Mouse (Mus musculus): ENCODE measurements at regions not wholly inside any gene's neighbourhood (a gene's known extent, or its start where the extent isn't known, plus 50 kb on each side); places are given as distances from the start of the nearest gene placed in this dataset.
"Not testable (repeated sequence)": the region's sequence is repeated elsewhere in the genome, so short reads cannot be mapped to it uniquely, and the experiment has no call there.

DNA sequence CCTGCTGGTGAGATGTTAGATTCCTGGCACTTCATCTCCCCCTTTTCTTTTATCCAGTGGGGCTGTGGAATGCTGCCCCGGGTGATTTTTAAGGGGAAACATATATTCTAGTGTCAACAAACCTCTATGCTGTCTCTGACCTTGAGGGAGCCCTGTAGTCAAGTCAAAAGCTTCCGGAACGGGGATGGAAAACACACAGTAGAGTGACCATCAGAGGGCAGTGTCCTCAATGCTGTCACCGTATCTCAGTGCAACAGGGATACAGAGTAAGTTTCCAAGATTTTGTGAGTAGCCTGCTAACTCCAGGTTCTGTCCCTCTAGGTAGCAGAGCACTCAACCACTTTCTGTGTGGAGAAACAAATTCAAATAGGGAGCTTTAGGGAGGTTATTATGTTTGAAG is 555.7 kb upstream of the BB014433 start:
- 71% methylated on average over 4 of the region's 4 CpGs for WGBS
- Histone ChIP-seq H3K9ac (ENCODE audit: low read depth, low read length) (no peak overlapping the region), H3K4me3 (ENCODE audit: low read length) (no peak overlapping the region), H3K4me2 (replicated peaks; ENCODE audit: low read depth, low read length) (no peak overlapping the region), H3K27ac (ENCODE audit: low read depth, low read length) (no peak overlapping the region), H3K4me1 (ENCODE audit: control insufficient read depth, insufficient read depth, low read length) (no peaks in the 10 kb centered on the region), H3K36me3 (ENCODE audit: control insufficient read depth, insufficient read depth, low read length) (no peaks in the 10 kb centered on the region), H3K9me3 (ENCODE audit: control insufficient read depth, low read length) (no peaks in the 10 kb centered on the region), H3K27me3 (ENCODE audit: control insufficient read depth, insufficient read depth, low read length) (no peaks in the 10 kb centered on the region)
- no peak for ATAC-seq (ENCODE audit: low FRiP score, low TSS enrichment)

DNA sequence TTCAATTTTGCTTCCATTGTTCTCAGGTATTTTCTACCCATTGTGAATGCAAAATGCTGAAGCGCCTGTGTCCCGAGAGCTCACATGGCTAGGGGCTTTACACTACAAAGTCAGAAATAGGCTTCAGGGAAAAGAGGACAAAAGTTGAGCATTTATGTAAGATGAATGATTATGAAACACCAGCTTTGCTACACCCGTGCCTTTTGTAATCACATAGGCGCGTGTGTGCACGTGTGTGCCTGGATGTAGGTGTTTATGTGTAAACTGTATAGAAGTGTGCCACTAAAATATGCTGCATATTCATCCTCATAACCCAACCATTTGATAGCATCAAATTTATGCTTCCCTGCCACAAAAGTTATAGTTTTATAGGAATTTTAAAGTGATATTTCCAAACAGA is 547.2 kb upstream of the BB014433 start:
- no peak for ATAC-seq (ENCODE audit: low FRiP score, low TSS enrichment)
- 96% methylated on average over 6 of the region's 6 CpGs for WGBS
- Histone ChIP-seq H3K4me1 (ENCODE audit: control insufficient read depth, insufficient read depth, low read length) (no peaks in the 10 kb centered on the region), H3K27ac (ENCODE audit: low read depth, low read length) (no peak overlapping the region), H3K4me2 (replicated peaks; ENCODE audit: low read depth, low read length) (no peak overlapping the region), H3K9ac (ENCODE audit: low read depth, low read length) (no peak overlapping the region), H3K9me3 (ENCODE audit: control insufficient read depth, low read length) (no peaks in the 10 kb centered on the region), H3K36me3 (ENCODE audit: control insufficient read depth, insufficient read depth, low read length) (no peaks in the 10 kb centered on the region), H3K4me3 (ENCODE audit: low read length) (no peak overlapping the region), H3K27me3 (ENCODE audit: control insufficient read depth, insufficient read depth, low read length) (no peaks in the 10 kb centered on the region)

DNA sequence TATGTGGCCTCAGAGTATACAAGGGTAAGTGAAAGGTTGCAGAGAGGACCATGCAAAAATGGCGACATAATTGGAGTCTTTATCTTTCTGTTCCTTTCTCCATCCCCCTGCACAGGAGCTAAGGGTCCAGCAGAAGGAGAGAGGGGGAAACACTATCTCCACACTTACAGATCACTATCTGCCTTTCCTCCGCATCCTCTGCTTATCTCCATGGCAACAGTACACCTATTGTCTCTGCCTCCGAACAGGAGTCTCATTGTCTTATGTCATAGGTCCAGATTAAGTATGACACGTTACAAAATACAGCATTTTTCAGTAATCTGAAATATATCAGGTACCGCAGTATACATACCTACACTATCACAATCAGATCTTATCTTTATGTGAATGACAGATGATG is 537.9 kb upstream of the BB014433 start:
- 81% methylated on average over 5 of the region's 5 CpGs for WGBS
- H3K27ac ChIP-seq (ENCODE audit: low read depth, low read length) = no peak overlapping the region
- no peaks in the 10 kb centered on the region for H3K36me3 ChIP-seq (ENCODE audit: control insufficient read depth, insufficient read depth, low read length)
- H3K9me3 ChIP-seq (ENCODE audit: control insufficient read depth, low read length) = no peaks in the 10 kb centered on the region
- ATAC-seq (ENCODE audit: low FRiP score, low TSS enrichment) = no peak
- H3K4me1 ChIP-seq (ENCODE audit: control insufficient read depth, insufficient read depth, low read length) = no peaks in the 10 kb centered on the region
- H3K4me3 ChIP-seq (ENCODE audit: low read length) = no peak overlapping the region
- no peak overlapping the region for H3K9ac ChIP-seq (ENCODE audit: low read depth, low read length)
- H3K4me2 ChIP-seq (replicated peaks; ENCODE audit: low read depth, low read length) = no peak overlapping the region
- no peaks in the 10 kb centered on the region for H3K27me3 ChIP-seq (ENCODE audit: control insufficient read depth, insufficient read depth, low read length)

DNA sequence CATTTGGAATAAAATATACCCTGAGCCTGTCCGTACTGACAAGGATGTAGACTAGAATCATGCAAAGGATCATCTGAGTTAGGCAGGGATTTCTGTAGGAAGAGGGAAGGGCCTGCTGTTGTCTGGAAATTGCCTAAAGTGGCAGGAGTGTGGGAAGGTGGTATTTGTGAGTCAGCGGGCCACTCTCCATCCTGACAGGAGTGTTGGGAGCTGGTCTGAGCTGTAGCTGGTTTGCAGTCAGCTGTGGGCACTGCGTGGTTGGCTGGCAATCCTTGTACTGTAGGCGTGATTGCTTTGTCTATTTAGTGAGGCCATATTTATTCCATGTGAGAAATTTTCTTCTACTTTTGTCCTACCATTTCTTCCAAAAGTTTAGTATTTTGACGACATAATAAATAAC is 524.2 kb upstream of the BB014433 start:
- no peak overlapping the region for H3K9ac ChIP-seq (ENCODE audit: low read depth, low read length)

DNA sequence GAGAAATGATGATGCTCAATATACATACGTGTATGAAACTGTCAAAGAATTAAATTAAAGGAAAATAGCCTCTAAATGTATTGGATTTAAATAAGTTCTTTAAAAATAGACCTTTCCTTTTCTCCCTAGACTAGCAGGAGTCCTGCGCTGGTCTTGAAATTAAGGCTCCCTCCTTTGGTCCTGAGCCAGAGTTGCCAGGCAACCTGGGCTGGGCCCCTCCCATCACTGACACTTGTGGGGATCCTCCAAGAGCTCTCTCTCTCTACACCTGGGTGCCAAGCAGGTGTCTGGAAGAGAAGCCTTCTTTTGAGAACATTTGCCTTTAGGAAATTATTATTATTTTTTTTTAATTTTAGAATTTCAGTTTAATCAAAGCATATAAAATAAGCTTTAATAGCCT is 521.9 kb upstream of the BB014433 start:
- Histone ChIP-seq H3K4me2 (replicated peaks; ENCODE audit: low read depth, low read length) (no peak overlapping the region), H3K4me1 (ENCODE audit: control insufficient read depth, insufficient read depth, low read length) (no peaks in the 10 kb centered on the region), H3K27me3 (ENCODE audit: control insufficient read depth, insufficient read depth, low read length) (no peaks in the 10 kb centered on the region), H3K4me3 (ENCODE audit: low read length) (no peak overlapping the region), H3K36me3 (ENCODE audit: control insufficient read depth, insufficient read depth, low read length) (no peaks in the 10 kb centered on the region), H3K27ac (ENCODE audit: low read depth, low read length) (no peak overlapping the region), H3K9ac (ENCODE audit: low read depth, low read length) (no peak overlapping the region), H3K9me3 (ENCODE audit: control insufficient read depth, low read length) (no peaks in the 10 kb centered on the region)
- 95% methylated on average over 2 of the region's 2 CpGs for whole genome bisulfite sequencing
- no peak for ATAC-seq (ENCODE audit: low FRiP score, low TSS enrichment)

More for the DNA sequence above, 524.2 kb upstream of the BB014433 start:
- Histone ChIP-seq H3K4me3 (ENCODE audit: low read length) (no peak overlapping the region), H3K9me3 (ENCODE audit: control insufficient read depth, low read length) (no peaks in the 10 kb centered on the region), H3K4me1 (ENCODE audit: control insufficient read depth, insufficient read depth, low read length) (no peaks in the 10 kb centered on the region), H3K27ac (ENCODE audit: low read depth, low read length) (no peak overlapping the region), H3K27me3 (ENCODE audit: control insufficient read depth, insufficient read depth, low read length) (no peaks in the 10 kb centered on the region), H3K36me3 (ENCODE audit: control insufficient read depth, insufficient read depth, low read length) (no peaks in the 10 kb centered on the region), H3K4me2 (replicated peaks; ENCODE audit: low read depth, low read length) (no peak overlapping the region)
- 88% methylated on average over 5 of the region's 5 CpGs for WGBS
- no peak for ATAC-seq (ENCODE audit: low FRiP score, low TSS enrichment)

DNA sequence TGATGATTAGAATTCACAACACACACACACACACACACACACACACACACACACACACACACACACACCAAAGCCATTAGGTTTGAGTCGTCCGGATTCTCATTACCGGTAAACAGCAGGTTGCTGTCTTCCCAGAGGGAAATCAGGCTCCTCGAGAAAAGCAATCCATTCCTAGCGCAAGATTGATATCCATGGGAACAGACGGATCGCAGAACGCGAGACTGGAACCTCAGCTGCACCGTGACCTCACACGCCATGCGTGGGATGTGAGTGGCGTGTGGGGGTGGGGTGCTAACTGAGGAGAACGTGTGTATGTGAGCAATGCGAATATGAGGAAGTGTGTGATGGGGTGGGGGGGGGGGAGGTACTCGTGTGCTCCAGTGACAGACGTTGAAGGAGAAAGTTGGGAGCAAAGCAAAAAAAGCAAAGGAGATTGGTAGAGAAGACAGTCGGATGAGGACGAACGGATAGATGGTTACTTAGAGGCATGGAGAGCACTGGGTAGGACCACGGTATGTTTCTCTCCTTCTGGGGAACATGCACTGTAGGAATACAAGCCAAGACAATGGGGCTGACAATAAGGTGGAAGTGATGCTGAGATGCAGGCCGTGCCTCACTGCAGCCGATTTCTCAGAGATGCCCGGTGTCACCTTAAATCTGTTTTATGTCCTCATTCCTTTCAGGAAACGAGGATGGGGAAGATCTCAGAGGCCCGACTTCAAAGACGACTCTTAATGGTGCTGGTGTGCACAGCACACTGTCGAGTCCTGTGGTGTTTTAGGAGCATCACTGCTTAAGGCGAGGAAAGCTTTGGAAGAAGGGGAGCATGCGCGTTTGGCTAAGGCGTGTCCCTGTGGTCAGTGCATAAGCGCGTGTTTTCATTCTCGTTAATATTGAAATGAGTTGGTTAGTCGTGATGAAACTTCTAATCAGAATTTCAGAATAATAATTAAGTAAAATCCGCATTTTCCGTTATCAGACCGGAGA is 516.7 kb upstream of the BB014433 start:
- Histone ChIP-seq H3K4me1 (ENCODE audit: control insufficient read depth, insufficient read depth, low read length) (no peaks in the 10 kb centered on the region), H3K9ac (ENCODE audit: low read depth, low read length) (no peak overlapping the region), H3K9me3 (ENCODE audit: control insufficient read depth, low read length) (no peaks in the 10 kb centered on the region), H3K27ac (ENCODE audit: low read depth, low read length) (no peak overlapping the region), H3K4me3 (ENCODE audit: low read length) (no peak overlapping the region), H3K4me2 (replicated peaks; ENCODE audit: low read depth, low read length) (no peak overlapping the region), H3K27me3 (ENCODE audit: control insufficient read depth, insufficient read depth, low read length) (no peaks in the 10 kb centered on the region), H3K36me3 (ENCODE audit: control insufficient read depth, insufficient read depth, low read length) (no peaks in the 10 kb centered on the region)
- WGBS = 65% methylated on average over 39 of the region's 39 CpGs
- no peak for ATAC-seq (ENCODE audit: low FRiP score, low TSS enrichment)

DNA sequence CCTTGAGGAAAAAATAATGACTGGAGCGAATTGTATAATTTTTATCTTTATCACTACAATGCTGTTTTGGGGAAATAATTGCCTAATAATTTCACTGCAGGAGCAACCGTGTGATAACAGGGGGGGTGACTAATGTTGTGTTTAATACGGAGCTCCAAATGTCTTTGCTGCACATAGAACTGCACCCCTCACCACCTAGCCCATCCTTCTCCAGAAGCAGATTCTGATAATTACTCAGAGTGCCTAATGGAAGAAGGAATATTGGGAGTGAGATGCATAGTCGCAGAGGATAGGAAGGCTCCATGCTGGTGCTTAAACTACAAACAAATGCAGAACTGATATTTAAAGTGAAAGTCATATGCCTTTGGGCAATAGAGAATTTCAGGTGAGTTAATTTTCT is 486.1 kb upstream of the BB014433 start:
- ATAC-seq (ENCODE audit: low FRiP score, low TSS enrichment) = no peak
- no peaks in the 10 kb centered on the region for H3K9me3 ChIP-seq (ENCODE audit: control insufficient read depth, low read length)
- no peak overlapping the region for H3K4me2 ChIP-seq (replicated peaks; ENCODE audit: low read depth, low read length)
- H3K27ac ChIP-seq (ENCODE audit: low read depth, low read length) = no peak overlapping the region
- H3K4me3 ChIP-seq (ENCODE audit: low read length) = no peak overlapping the region
- WGBS = 93% methylated on average over 4 of the region's 4 CpGs
- no peaks in the 10 kb centered on the region for H3K36me3 ChIP-seq (ENCODE audit: control insufficient read depth, insufficient read depth, low read length)
- no peak overlapping the region for H3K9ac ChIP-seq (ENCODE audit: low read depth, low read length)
- H3K27me3 ChIP-seq (ENCODE audit: control insufficient read depth, insufficient read depth, low read length) = no peaks in the 10 kb centered on the region
- H3K4me1 ChIP-seq (ENCODE audit: control insufficient read depth, insufficient read depth, low read length) = no peaks in the 10 kb centered on the region

DNA sequence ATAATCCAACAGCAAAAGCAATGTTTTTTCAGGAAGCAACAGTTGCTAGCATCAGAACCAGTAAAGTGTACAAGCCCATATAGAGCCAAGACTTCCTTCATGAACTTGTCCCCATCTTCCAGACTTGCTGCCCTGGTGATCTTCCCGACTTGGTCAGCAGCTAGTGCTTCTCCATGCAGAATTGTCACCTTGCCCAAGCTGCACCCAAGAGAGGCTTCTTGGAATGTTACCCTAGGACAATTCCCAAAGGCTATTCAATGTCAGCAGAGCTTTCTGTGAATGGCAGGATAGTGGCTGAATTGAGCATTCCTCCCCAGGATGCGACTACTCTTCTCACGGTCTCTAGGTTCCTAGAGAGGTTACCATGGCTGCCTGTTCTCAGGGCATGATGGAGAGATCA is 479.6 kb upstream of the BB014433 start:
- H3K27me3 ChIP-seq (ENCODE audit: control insufficient read depth, insufficient read depth, low read length) = no peaks in the 10 kb centered on the region
- 94% methylated on average over 3 of the region's 3 CpGs for WGBS
- H3K9ac ChIP-seq (ENCODE audit: low read depth, low read length) = no peak overlapping the region
- no peak overlapping the region for H3K4me2 ChIP-seq (replicated peaks; ENCODE audit: low read depth, low read length)
- H3K36me3 ChIP-seq (ENCODE audit: control insufficient read depth, insufficient read depth, low read length) = no peaks in the 10 kb centered on the region
- no peak overlapping the region for H3K4me3 ChIP-seq (ENCODE audit: low read length)
- H3K27ac ChIP-seq (ENCODE audit: low read depth, low read length) = no peak overlapping the region
- ATAC-seq (ENCODE audit: low FRiP score, low TSS enrichment) = no peak
- no peaks in the 10 kb centered on the region for H3K9me3 ChIP-seq (ENCODE audit: control insufficient read depth, low read length)
- H3K4me1 ChIP-seq (ENCODE audit: control insufficient read depth, insufficient read depth, low read length) = no peaks in the 10 kb centered on the region

DNA sequence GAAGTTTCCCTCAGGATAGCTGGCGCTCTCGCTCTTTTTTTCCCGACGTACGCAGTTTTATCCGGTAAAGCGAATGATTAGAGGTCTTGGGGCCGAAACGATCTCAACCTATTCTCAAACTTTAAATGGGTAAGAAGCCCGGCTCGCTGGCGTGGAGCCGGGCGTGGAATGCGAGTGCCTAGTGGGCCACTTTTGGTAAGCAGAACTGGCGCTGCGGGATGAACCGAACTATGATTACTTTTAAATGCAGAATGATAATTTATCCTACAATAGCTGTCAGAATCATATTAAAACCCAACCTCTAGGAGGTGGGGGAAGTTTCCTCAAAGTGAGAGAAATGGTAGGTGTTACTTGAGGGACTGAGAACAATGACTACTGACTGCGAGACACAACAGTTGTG is 474.0 kb upstream of the BB014433 start:
- H3K9ac ChIP-seq (ENCODE audit: low read depth, low read length); H3K27ac ChIP-seq (ENCODE audit: low read depth, low read length); H3K4me3 ChIP-seq (ENCODE audit: low read length); H3K9me3 ChIP-seq (ENCODE audit: control insufficient read depth, low read length); ATAC-seq (ENCODE audit: low FRiP score, low TSS enrichment); H3K36me3 ChIP-seq (ENCODE audit: control insufficient read depth, insufficient read depth, low read length); H3K27me3 ChIP-seq (ENCODE audit: control insufficient read depth, insufficient read depth, low read length); H3K4me1 ChIP-seq (ENCODE audit: control insufficient read depth, insufficient read depth, low read length); H3K4me2 ChIP-seq (replicated peaks; ENCODE audit: low read depth, low read length): not testable (repeated sequence)
- 70% methylated on average over 17 of the region's 19 CpGs for WGBS
